Mouse (Mus musculus) stomach, postnatal 0 days (tissue): ENCODE measurements around the gene Adam10.

Source experiments
- CTCF ChIP-seq: IDR thresholded peaks from 2 replicates; pipeline ENCODE4 v1.5.1; 2016; ENCODE audit warnings: antibody characterized with exemption, low read depth, mild to moderate bottlenecking, moderate library complexity
- EP300 ChIP-seq: optimal IDR thresholded peaks from 2 replicates; pipeline ENCODE3; 2016; ENCODE audit warnings: antibody characterized with exemption

- no peak for TF ChIP-seq CTCF
- no peak for TF ChIP-seq EP300
Observed at GRCm38 (mm10) chr9:70703597-70704203, 24.9 kb downstream of the Adam10 start.
